9 mouse cellular contexts compared by ENCODE assay signal in the genomic region with DNA sequence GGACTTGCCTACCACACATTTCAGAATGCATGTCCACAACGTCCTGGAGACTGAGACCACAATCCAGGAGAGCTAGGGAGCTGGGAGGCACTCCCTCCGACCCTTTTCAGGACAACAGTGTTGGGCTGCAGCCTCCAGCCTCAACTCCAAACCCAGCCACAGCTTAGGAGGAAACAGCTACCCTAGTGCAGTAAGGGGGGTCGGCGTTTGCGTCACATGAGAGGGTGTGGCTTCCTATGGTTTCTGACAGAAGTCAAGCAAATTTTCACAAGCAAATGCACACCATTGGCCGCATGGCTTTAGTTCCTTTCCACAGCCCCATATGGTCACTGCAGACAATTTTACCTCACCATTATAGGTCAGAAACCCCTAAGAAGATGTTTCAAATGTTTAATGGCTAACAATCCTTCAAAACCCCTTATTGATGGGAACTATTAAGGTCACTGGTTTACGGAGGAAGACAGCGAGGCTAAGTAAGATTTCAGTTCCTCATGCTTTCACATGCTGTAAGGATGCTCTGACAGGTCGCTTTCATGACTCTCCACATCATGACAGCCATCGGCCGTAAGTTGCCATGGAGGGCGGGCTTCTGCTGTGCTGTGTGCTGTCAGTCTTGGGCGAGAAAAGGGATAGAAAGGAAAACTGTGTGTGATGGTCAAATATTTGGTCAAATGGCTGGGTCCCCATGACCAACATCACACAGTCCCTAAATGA.
DNase-seq lines count a peak whose midpoint lies in the region; ATAC-seq lines count a peak whose summit lies in the region.
"Had no signal": no experiment of that assay in that cellular context is flagged by ENCODE, and none has a peak within 500 bp of the region (broad histone marks: within the 10 kb centered on the region; RNA-seq: fewer than 3 reads in every experiment).

No protein-coding gene starts in this region.

- DNase-seq in hindbrain, embryonic 14.5 days (ENCODE audit: low spot score), result no peak
- DNase-seq in B cell, adult 2 months, result peak; percentile 57 to 66
- DNase-seq in ZHBTc4 (ENCODE audit: low read depth, low spot score), result peak; percentile 18
- DNase-seq in layer of hippocampus, postnatal 36 days, result no peak
- DNase-seq: cerebellum, postnatal 36 days; kidney, adult 11 months had no signal

- H3K27ac ChIP-seq in hindbrain, embryonic 13.5 days, result peak overlapping the region; percentile 14
- no peak overlapping the region for H3K27ac ChIP-seq in hindbrain, embryonic 14.5 days
- H3K27ac ChIP-seq in neural tube, embryonic 12.5 days, result no peak overlapping the region

- peaks cover 30% of the 10 kb centered on the region for H3K4me1 ChIP-seq in hindbrain, embryonic 13.5 days (replicated peaks)
- peaks cover 24% of the 10 kb centered on the region for H3K4me1 ChIP-seq in hindbrain, embryonic 14.5 days (replicated peaks; ENCODE audit: control insufficient read depth, insufficient read depth, low read length)
- peaks cover 34% of the 10 kb centered on the region for H3K4me1 ChIP-seq in neural tube, embryonic 12.5 days

- H3K9me3 ChIP-seq in hindbrain, embryonic 13.5 days, result no peaks in the 10 kb centered on the region
- no peaks in the 10 kb centered on the region for H3K9me3 ChIP-seq in hindbrain, embryonic 14.5 days (ENCODE audit: control insufficient read depth, low read length)
- no peaks in the 10 kb centered on the region for H3K9me3 ChIP-seq in neural tube, embryonic 12.5 days

- no peak overlapping the region for H3K4me3 ChIP-seq in hindbrain, embryonic 13.5 days
- H3K4me3 ChIP-seq in hindbrain, embryonic 14.5 days (replicated peaks; ENCODE audit: low read length), result no peak overlapping the region
- no peak overlapping the region for H3K4me3 ChIP-seq in neural tube, embryonic 12.5 days

- WGBS in hindbrain, embryonic 13.5 days, result 80% methylated on average over 13 of the region's 13 CpGs
- 78% methylated on average over 13 of the region's 13 CpGs for WGBS in hindbrain, embryonic 14.5 days
- 69% methylated on average over 13 of the region's 13 CpGs for WGBS in neural tube, embryonic 12.5 days

- H3K27me3 ChIP-seq in hindbrain, embryonic 13.5 days, result no peaks in the 10 kb centered on the region
- no peaks in the 10 kb centered on the region for H3K27me3 ChIP-seq in hindbrain, embryonic 14.5 days (ENCODE audit: control insufficient read depth, insufficient read depth, low read length)
- H3K27me3 ChIP-seq in neural tube, embryonic 12.5 days (replicated peaks), result no peaks in the 10 kb centered on the region

- H3K9ac ChIP-seq in hindbrain, embryonic 13.5 days, result no peak overlapping the region
- no peak overlapping the region for H3K9ac ChIP-seq in hindbrain, embryonic 14.5 days
- H3K9ac ChIP-seq in neural tube, embryonic 12.5 days, result no peak overlapping the region

- no peaks in the 10 kb centered on the region for H3K36me3 ChIP-seq in hindbrain, embryonic 13.5 days
- no peaks in the 10 kb centered on the region for H3K36me3 ChIP-seq in hindbrain, embryonic 14.5 days (replicated peaks; ENCODE audit: control insufficient read depth, insufficient read depth)
- no peaks in the 10 kb centered on the region for H3K36me3 ChIP-seq in neural tube, embryonic 12.5 days

- no peak overlapping the region for H3K4me2 ChIP-seq in hindbrain, embryonic 13.5 days
- no peak overlapping the region for H3K4me2 ChIP-seq in hindbrain, embryonic 14.5 days (replicated peaks)
- peak overlapping the region; percentile 12; the same call in 1 of the 2 replicates for H3K4me2 ChIP-seq in neural tube, embryonic 12.5 days (replicated peaks)

- ATAC-seq in hindbrain, embryonic 13.5 days (ENCODE audit: low FRiP score), result peak; percentile 6; the same call in 1 of the 2 replicates
- no peak for ATAC-seq in hindbrain, embryonic 14.5 days (ENCODE audit: low FRiP score)
- peak; percentile 33 for ATAC-seq in neural tube, embryonic 12.5 days (ENCODE audit: low FRiP score, low read depth)
- ATAC-seq in frontal cortex, adult (ENCODE audit: low TSS enrichment), result no peak

Comparison
In these comparisons a context has a peak if more than half of its experiments do, and no peak if none do; other contexts are left out.
1. ATAC-seq: peak in hindbrain, embryonic 13.5 days (single experiment) and neural tube, embryonic 12.5 days (single experiment); none in hindbrain, embryonic 14.5 days (single experiment) and frontal cortex, adult (single experiment).
2. DNase-seq: peak in B cell, adult 2 months (2 of 2) and ZHBTc4 (single experiment); none in hindbrain, embryonic 14.5 days (single experiment) and layer of hippocampus, postnatal 36 days (0 of 2).